Mouse (Mus musculus) adrenal gland, postnatal 0 days (tissue): ENCODE measurements around the gene Akap5. TPM values are rescaled to one million over a fixed set of nuclear protein-coding genes. Genes with fewer than 3 reads are reported as not detected.

Experiments
- polyA plus RNA-seq: library from polyadenylated mRNA; unstranded; fragments of >200 nt; fragmentation: Nextera tagmentation; extraction: Ambion mirVana; gene quantifications from 2 replicates; pipeline ENCODE4 v1.2.1, GENCODE M21; 2015

The Akap5 gene
- 0.70 and 1.7 TPM in 2 replicates for polyA plus RNA-seq

DNA sequence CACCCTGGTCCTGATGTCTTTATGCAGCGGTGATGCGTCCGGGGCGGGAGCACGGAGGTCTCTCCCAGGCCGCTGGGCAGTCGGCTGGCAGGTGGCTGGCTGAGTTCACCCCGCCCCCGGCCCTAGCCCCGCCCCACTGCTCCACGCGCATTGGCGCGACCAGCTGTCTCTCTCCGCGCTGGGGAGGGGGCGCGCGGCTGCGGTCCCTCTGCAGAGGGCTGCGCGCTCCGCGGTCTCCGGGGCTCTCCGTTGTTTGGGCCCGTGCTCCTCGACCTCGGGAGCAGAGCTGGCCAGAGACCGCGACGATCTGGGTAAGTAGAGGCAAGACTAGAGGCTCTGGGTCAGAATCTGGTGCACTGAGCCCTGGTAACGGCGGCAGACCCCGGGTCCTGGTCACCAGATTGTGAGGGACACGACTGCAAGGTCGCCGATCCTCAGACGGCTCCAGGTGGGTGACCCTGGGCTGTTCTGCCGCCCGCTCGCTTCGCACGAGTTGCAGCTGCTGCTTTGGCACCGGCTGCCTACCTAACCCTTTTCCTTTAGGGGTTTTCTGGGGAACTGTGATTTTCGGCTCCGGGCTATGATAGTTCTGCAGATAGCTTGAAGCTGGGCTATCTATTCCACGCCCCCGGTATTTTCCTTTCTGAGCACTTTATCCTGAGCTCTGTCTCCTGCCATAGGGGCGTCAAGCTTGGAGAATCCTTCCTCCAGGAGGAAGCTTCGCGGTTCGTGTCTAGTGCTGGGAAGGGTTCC is at the start of gene Akap5:
Gene Akap5, plus strand, starts transcription at position 213 of the 753 bp plus-strand sequence.

DNA sequence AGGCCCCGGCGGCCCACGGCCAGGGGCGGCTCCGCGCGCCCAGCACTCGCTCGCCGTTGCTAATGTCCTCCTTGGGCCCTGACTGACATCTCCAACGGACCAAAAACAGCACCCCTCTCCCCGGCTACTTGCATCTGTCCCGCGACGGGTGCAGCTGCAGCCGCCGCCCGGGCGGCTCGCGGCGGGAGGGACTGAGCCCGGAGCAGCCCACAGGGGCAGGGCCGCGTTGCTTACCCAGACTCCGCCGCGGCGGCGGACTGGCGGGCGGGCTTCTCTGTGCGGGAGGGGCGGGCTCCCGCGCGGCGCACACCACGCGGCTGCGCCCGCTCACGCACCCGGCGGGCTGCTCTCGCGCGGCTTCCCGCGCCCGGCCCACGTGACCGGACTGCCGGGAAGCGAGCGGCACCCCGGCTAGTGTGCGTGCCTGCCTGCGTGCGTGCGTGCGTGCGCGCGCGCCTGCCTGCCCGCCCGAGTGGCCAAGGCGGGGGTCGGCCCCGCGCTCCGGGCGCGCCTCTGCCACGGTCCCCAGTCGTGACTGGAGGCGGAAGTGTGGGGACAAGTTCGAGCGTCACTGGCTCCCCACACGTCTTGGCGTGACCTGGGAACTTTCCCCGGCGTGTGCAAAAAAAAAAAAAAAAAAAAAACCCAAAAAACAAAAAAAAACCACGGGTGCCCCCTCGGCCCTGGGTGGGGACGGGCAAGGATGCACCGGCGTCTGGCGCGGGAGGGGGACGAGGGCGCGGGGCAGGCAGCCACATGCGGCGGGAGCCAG is 44.7 kb downstream of the Akap5 start, which contains the start of gene Zbtb25:
Gene Zbtb25, minus strand, starts transcription at position 397 of the 772 bp plus-strand sequence.

DNA sequence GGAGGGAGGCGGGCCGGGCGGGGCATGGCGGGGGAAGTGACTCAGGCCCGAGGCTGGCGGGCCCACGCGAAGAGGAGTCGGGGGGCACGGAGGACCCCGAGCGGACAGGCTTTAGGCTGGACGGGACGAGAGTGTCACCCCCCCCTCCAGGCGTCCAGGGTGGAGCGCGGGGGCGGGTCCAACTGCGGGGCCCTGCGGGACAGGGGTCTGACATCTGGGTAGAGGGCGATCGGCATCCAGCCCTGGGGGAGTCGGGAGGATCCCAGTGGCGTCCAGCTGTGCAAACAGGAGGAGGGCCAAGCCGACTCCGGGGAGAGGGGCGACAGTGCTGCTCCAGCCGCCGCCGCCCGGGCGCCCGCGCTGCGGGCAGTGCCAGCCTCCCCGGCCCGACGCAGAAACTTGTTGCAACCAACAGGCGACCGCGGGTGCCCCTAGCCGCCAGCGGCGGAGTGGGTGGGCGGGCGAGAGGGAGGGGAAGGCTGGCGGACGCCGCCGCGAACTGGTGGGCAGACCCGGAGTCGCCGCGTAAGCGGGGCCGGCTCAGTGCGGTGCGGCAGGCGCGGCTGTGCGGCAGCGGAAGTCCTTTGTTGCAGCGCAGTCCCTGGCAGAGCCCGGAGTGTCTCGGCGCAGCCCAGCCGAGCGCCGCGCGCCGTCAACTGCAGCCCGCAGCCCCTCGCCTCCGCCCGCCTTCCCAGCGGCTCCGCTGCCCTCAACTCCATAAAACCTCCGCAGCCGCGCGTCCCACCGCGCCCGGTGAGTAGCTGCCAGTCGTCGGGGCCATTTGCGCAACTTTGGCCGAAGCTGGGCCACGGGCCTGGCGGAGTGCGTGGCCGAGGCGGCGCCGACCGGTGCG is 45.5 kb downstream of the Akap5 start, which contains the start of gene Zbtb1:
Gene Zbtb1, plus strand, starts transcription at position 289 of the 853 bp plus-strand sequence.

Other genes with a start within 250 kb of the Akap5 start
- 0.04 TPM in 1 of 2 replicates, not detected in the other for gene Esr2, start 147.6 kb upstream of the Akap5 start, polyA plus RNA-seq
- gene Tex21, start 78.1 kb upstream of the Akap5 start, polyA plus RNA-seq: not detected in 2 replicates
- gene Mthfd1, start 69.6 kb upstream of the Akap5 start, polyA plus RNA-seq: 13.3 and 25.9 TPM in 2 replicates
- gene Zbtb25, start 44.7 kb downstream of the Akap5 start, polyA plus RNA-seq: 11.1 and 11.2 TPM in 2 replicates
- gene Zbtb1, start 45.4 kb downstream of the Akap5 start, polyA plus RNA-seq: 2.8 and 4.6 TPM in 2 replicates
- 13.4 and 16.4 TPM in 2 replicates for gene Hspa2, start 79.3 kb downstream of the Akap5 start, polyA plus RNA-seq
- gene Ppp1r36, start 92.6 kb downstream of the Akap5 start, polyA plus RNA-seq: 1.0 and 1.8 TPM in 2 replicates
- gene Plekhg3, start 206.0 kb downstream of the Akap5 start, polyA plus RNA-seq: 2.4 and 3.4 TPM in 2 replicates